Mouse (Mus musculus): Measurements from ENCODE around the gene Ska3. TPM values are rescaled to one million over a fixed set of nuclear protein-coding genes. Genes with fewer than 3 reads are reported as not detected.

The Ska3 gene
- polyA plus RNA-seq, 1 experiment from 2014 or later: 26.9 TPM

DNA sequence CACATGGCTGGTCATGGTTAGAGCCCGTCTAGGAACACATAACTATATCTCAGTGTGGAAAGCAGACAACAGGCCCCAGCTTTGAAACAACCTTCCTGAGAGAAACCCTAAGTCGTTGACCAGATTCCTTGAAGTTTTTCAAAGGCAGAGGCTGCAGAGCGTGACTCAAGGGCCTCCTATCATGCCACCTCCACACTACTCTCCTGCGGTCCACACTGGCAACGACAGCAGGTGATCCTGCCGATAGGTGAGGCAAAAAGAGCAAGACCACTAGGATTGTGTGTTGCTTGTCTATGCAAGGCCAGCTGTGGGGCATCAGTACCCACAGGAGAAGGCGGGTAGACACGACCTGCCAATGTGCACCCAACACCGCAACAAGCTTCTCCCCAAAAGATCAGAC, 36.2 kb downstream of the Ska3 start:
- no peaks in the 10 kb centered on the region for H3K4me1 ChIP-seq
- no peaks in the 10 kb centered on the region for H3K36me3 ChIP-seq
- ATAC-seq (ENCODE audit: insufficient number of reproducible peaks, low FRiP score, low TSS enrichment, low read depth): no peak
- no peak overlapping the region for H3K4me3 ChIP-seq
- 83% methylated on average over 9 of the region's 9 CpGs for WGBS
- no peaks in the 10 kb centered on the region for H3K9me3 ChIP-seq
- H3K9ac ChIP-seq: no peak overlapping the region
- H3K4me2 ChIP-seq: no peak overlapping the region
- H3K27ac ChIP-seq: no peak overlapping the region
- no peaks in the 10 kb centered on the region for H3K27me3 ChIP-seq

- no peaks in the 10 kb centered on the region for H3K27me3 ChIP-seq
- no peak for ATAC-seq (ENCODE audit: insufficient number of reproducible peaks, low FRiP score, low TSS enrichment, low read depth)
- H3K36me3 ChIP-seq: no peaks in the 10 kb centered on the region
- no peaks in the 10 kb centered on the region for H3K4me1 ChIP-seq
- 54% methylated on average over 2 of the region's 2 CpGs for WGBS
- H3K9ac ChIP-seq: no peak overlapping the region
- no peak overlapping the region for H3K27ac ChIP-seq
- H3K9me3 ChIP-seq: no peaks in the 10 kb centered on the region
- no peak overlapping the region for H3K4me3 ChIP-seq
- no peak overlapping the region for H3K4me2 ChIP-seq
Observed at GRCm38 (mm10) chr14:57789311-57789710, 36.7 kb downstream of the Ska3 start.

DNA sequence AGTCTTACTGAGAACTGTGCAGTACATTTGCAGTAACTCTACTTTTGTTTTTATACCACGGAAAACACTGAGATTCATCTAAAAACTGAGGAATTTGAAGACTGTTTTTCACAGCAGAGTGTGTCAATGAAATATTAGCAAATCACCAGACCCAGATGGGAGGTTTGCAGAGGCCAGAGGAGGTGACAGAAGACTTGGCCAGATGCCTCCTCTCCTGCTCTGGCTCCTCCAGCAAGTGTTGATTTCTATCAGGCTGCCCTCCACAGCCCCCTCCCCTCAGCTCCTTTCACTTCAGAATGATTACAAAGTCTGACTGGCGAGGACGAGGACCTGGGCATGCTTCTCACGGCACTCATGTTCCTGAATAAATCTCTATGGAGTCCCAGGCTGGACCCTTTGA, 38.6 kb downstream of the Ska3 start:
- Histone ChIP-seq H3K9me3 (no peaks in the 10 kb centered on the region), H3K27ac (no peak overlapping the region), H3K4me1 (no peaks in the 10 kb centered on the region), H3K36me3 (no peaks in the 10 kb centered on the region), H3K4me3 (no peak overlapping the region), H3K9ac (no peak overlapping the region), H3K27me3 (no peaks in the 10 kb centered on the region), H3K4me2 (no peak overlapping the region)
- ATAC-seq (ENCODE audit: insufficient number of reproducible peaks, low FRiP score, low TSS enrichment, low read depth): no peak
- WGBS: 61% methylated on average over 4 of the region's 4 CpGs

DNA sequence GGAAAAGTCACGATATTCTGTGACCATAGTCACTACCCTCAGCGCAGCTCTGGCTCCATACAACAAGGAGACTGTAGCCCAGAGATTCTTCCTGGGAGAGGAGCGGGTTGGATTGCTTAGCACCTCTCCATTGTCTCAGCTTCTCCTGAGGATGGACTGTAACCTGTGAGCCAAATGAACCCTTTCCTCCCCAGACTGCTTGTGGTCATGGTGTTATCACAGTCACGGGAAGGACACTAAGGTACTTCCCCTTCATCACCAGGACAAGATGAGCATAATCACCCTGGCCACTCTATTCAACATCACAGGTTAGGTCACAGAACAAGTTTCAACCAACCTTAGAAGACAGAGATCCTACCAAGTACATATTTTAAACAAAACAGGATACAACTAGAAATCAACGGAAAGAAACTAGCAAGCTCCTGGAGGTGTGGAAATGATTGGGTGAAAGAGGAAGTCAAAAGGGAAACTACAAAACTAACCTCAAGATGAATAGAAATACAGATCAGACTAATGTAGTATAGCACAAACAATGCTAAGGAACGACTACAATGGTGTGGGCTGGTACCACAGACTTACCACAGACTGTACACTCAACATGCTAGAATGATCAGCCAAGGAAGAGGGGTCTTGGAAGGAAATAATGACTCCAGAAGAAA, 53.7 kb downstream of the Ska3 start:
- WGBS: 84% methylated on average over 6 of the region's 6 CpGs
- H3K36me3 ChIP-seq: no peaks in the 10 kb centered on the region
- H3K4me3 ChIP-seq: no peak overlapping the region

DNA sequence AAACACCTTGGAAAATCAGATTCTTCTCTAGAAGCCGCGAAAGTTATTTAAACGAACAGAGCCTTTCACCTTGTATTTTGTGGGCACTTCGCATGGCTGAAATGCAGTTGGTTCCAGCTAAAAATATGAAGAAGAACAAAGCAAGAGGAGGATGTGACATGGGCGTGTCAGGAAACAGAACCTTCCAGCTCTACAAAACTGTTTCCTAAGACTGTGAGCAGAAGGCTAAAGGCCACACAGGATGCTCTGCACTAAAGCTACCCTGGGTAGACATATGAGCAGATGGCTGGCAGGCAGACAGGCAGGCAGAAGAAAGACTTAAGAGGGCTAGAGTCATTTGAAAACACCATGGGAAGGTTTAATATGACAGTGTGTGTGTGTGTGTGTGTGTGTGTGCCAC, 56.9 kb downstream of the Ska3 start:
- H3K4me2 ChIP-seq: no peak overlapping the region
- no peak overlapping the region for H3K27ac ChIP-seq
- no peaks in the 10 kb centered on the region for H3K4me1 ChIP-seq
- H3K9me3 ChIP-seq: no peaks in the 10 kb centered on the region
- H3K27me3 ChIP-seq: no peaks in the 10 kb centered on the region
- ATAC-seq (ENCODE audit: insufficient number of reproducible peaks, low FRiP score, low TSS enrichment, low read depth): no peak
- no peak overlapping the region for H3K9ac ChIP-seq
- 92% methylated on average over 5 of the region's 5 CpGs for WGBS
- H3K4me3 ChIP-seq: no peak overlapping the region
- no peaks in the 10 kb centered on the region for H3K36me3 ChIP-seq

More for the DNA sequence above, 53.7 kb downstream of the Ska3 start:
- ATAC-seq (ENCODE audit: insufficient number of reproducible peaks, low FRiP score, low TSS enrichment, low read depth): no peak
- H3K27ac ChIP-seq: no peak overlapping the region
- H3K9ac ChIP-seq: no peak overlapping the region
- H3K4me2 ChIP-seq: no peak overlapping the region
- H3K9me3 ChIP-seq: no peaks in the 10 kb centered on the region
- no peaks in the 10 kb centered on the region for H3K27me3 ChIP-seq
- H3K4me1 ChIP-seq: no peaks in the 10 kb centered on the region

- H3K9ac ChIP-seq: no peak overlapping the region
- peaks cover 13% of the 10 kb centered on the region for H3K4me1 ChIP-seq
- no peak overlapping the region for H3K4me2 ChIP-seq
- H3K27me3 ChIP-seq: no peaks in the 10 kb centered on the region
- no peaks in the 10 kb centered on the region for H3K36me3 ChIP-seq
- no peak overlapping the region for H3K4me3 ChIP-seq
- H3K27ac ChIP-seq: peak overlapping the region; percentile 33
- no peak for ATAC-seq (ENCODE audit: insufficient number of reproducible peaks, low FRiP score, low TSS enrichment, low read depth)
- no peaks in the 10 kb centered on the region for H3K9me3 ChIP-seq
- WGBS: 56% methylated on average over 10 of the region's 10 CpGs
Observed at GRCm38 (mm10) chr14:57760447-57761412, 65.3 kb downstream of the Ska3 start.

DNA sequence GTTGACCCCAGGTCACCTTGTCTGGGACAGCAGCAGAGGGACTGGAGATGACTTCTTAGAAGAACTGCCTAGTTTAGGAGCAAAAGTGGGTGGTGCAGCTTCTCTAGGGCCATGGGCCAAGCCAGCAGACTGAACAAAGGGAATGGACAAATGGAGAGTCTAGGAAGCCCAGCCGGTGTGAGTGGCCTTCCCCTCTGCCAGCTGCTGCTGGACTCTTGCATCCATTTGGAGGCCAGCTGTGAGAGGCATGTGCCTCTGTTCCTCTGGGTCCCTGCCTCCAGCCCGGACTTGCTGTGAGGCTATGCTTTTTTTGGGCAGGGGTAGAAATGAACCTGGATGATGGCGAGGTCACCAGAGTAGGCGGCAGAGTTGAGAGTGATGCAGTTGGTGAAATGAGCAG, 67.7 kb downstream of the Ska3 start, which contains the start of gene Lats2:
Lats2 (minus strand) TSS at position 152 of the 400 bp plus-strand sequence.
- H3K27ac ChIP-seq: peak within 1 kb of the TSS; percentile 35; the same call in 1 of the 2 replicates
- no peaks in the 10 kb centered on the region for H3K9me3 ChIP-seq

More for the DNA sequence above, 67.7 kb downstream of the Ska3 start, which contains the start of gene Lats2:
- no peaks in the 10 kb centered on the region for H3K27me3 ChIP-seq
- WGBS: 78% methylated on average over 4 of the region's 4 CpGs
- H3K36me3 ChIP-seq: no peaks in the 10 kb centered on the region
- H3K4me3 ChIP-seq: no peak within 1 kb of the TSS
- no peak for ATAC-seq (ENCODE audit: insufficient number of reproducible peaks, low FRiP score, low TSS enrichment, low read depth)
- H3K4me1 ChIP-seq: peaks cover 13% of the 10 kb centered on the region
- H3K9ac ChIP-seq: no peak within 1 kb of the TSS
- no peak within 1 kb of the TSS for H3K4me2 ChIP-seq

Small RNA genes within 50 kb of the gene (microRNA-seq; reads per million reads assigned to microRNA genes)
- not detected for gene Mir3077

Other genes starting within 250 kb of the Ska3 start
- 18.7 and 19.1 TPM in 2 replicates for gene Xpo4, start 160.8 kb downstream of the Ska3 start, polyA plus RNA-seq (2015; fragmentation: Nextera tagmentation; extraction: Ambion mirVana)
- not detected in 2 replicates for gene Gm49361, start 80.1 kb downstream of the Ska3 start, polyA plus RNA-seq (2015; fragmentation: Nextera tagmentation; extraction: Ambion mirVana)
- 25.0 and 28.0 TPM in 2 replicates for gene Lats2, start 67.8 kb downstream of the Ska3 start, polyA plus RNA-seq (2015; fragmentation: Nextera tagmentation; extraction: Ambion mirVana)
- 19.2 and 22.4 TPM in 2 replicates for gene Sap18, start 28.0 kb downstream of the Ska3 start, polyA plus RNA-seq (2015; fragmentation: Nextera tagmentation; extraction: Ambion mirVana)
- gene Mrpl57, start within 50 bp of the Ska3 start, polyA plus RNA-seq (2015; fragmentation: Nextera tagmentation; extraction: Ambion mirVana): 153 and 154 TPM in 2 replicates
- 72.5 and 74.9 TPM in 2 replicates for gene Zdhhc20, start 64.1 kb upstream of the Ska3 start, polyA plus RNA-seq (2015; fragmentation: Nextera tagmentation; extraction: Ambion mirVana)
- 92.9 and 95.1 TPM in 2 replicates for gene Micu2, start 173.1 kb upstream of the Ska3 start, polyA plus RNA-seq (2015; fragmentation: Nextera tagmentation; extraction: Ambion mirVana)
- 11.0 and 12.4 TPM in 2 replicates for gene Fgf9, start 244.4 kb upstream of the Ska3 start, polyA plus RNA-seq (2015; fragmentation: Nextera tagmentation; extraction: Ambion mirVana)